Comparison of ENCODE assay signal across 21 mouse cellular contexts in genomic region chr7:45193871-45194785, GRCm38 (mm10). TPM values are rescaled to one million over a fixed set of nuclear protein-coding genes. Genes with fewer than 3 reads are reported as not detected.
A peak's percentile ranks its signal among the peaks of the same experiment; 100 is the strongest.
DNase-seq lines count a peak whose midpoint lies in the region; TF ChIP-seq lines count a peak whose summit lies in the region.
"Had no signal": no experiment of that assay in that cellular context is flagged by ENCODE, and none has a peak within 500 bp of the region (broad histone marks: within the 10 kb centered on the region; RNA-seq: fewer than 3 reads in every experiment).

No protein-coding gene starts in this region.

- peak; percentile 34; the same call in 1 of the 2 replicates for TF ChIP-seq POLR2A in lung, adult 2 months (IDR thresholded peaks at IDR 0.05; ENCODE audit: borderline replicate concordance, extremely low read depth, low read depth, low read length)

- no peak overlapping the region for H3K4me3 ChIP-seq in lung, adult 2 months (replicated peaks; ENCODE audit: extremely low read depth, low read depth, low read length)
- H3K4me3 ChIP-seq in embryonic facial prominence, embryonic 10.5 days, result no peak overlapping the region
- H3K4me3 ChIP-seq: heart, embryonic 13.5 days; kidney, embryonic 15.5 days; liver, embryonic 13.5 days; neural tube, embryonic 13.5 days had no signal

- no peaks in the 10 kb centered on the region for H3K9me3 ChIP-seq in embryonic facial prominence, embryonic 10.5 days
- H3K9me3 ChIP-seq: heart, embryonic 13.5 days; kidney, embryonic 15.5 days; liver, embryonic 13.5 days; neural tube, embryonic 13.5 days had no signal

- H3K27me3 ChIP-seq in embryonic facial prominence, embryonic 10.5 days (replicated peaks; ENCODE audit: low read depth, poor library complexity, severe bottlenecking), result peaks cover 58% of the 10 kb centered on the region

- no peak for TF ChIP-seq CTCF in lung, adult 2 months (IDR thresholded peaks at IDR 0.05; ENCODE audit: insufficient read depth, low read length)

- H3K27ac ChIP-seq in embryonic facial prominence, embryonic 10.5 days (replicated peaks), result 0 out of 2 replicates have a peak overlapping the region, but pooled peaks have one; percentile 7
- H3K27ac ChIP-seq: heart, embryonic 13.5 days; kidney, embryonic 15.5 days; liver, embryonic 13.5 days; neural tube, embryonic 13.5 days had no signal

- no peaks in the 10 kb centered on the region for H3K4me1 ChIP-seq in lung, adult 2 months (ENCODE audit: control insufficient read depth, insufficient read depth, low read length)
- peaks cover 48% of the 10 kb centered on the region for H3K4me1 ChIP-seq in embryonic facial prominence, embryonic 10.5 days
- H3K4me1 ChIP-seq: liver, embryonic 13.5 days had no signal

- no peak for DNase-seq in lung, adult 2 months
- DNase-seq in lung, postnatal 14 days, result no peak
- peak; percentile 65 to 72 for DNase-seq in cerebellum, adult 18-20 months
- DNase-seq in embryonic facial prominence, embryonic 10.5 days (ENCODE audit: low spot score), result no peak
- no peak for DNase-seq in spleen, postnatal 36 days (ENCODE audit: low spot score in 2 of 2)
- DNase-seq in heart, postnatal 25 days (ENCODE audit: low spot score), result no peak
- no peak for DNase-seq in ovary, adult 18-20 months (ENCODE audit: low spot score)
- DNase-seq: heart, adult 11 months; liver, embryonic 13.5 days had no signal

- no peaks in the 10 kb centered on the region for H3K36me3 ChIP-seq in embryonic facial prominence, embryonic 10.5 days (replicated peaks)
- H3K36me3 ChIP-seq: heart, embryonic 13.5 days; kidney, embryonic 15.5 days; liver, embryonic 13.5 days; neural tube, embryonic 13.5 days had no signal

- 74% methylated on average over 17 of the region's 17 CpGs for WGBS in lung, adult 2 months
- WGBS in embryonic facial prominence, embryonic 10.5 days, result 72% methylated on average over 17 of the region's 17 CpGs

- intact Hi-C loops in heart, postnatal 25 days (cut with DNase I), result no loop called here

RNA-seq across cellular contexts. Expression of gene Ccdc155, which starts 10.6 kb away (rescaled TPM):
- polyA plus RNA-seq in lung, adult 2 months (2012; rRNA removed), result 3.3 and 4.1 TPM in 2 replicates
- polyA plus RNA-seq in embryonic facial prominence, embryonic 10.5 days (2016; fragmentation: Nextera tagmentation; extraction: Ambion mirVana), result 0.62 and 0.67 TPM in 2 replicates
- not detected for total RNA-seq in heart, postnatal 25 days (2021)
- total RNA-seq: gastrocnemius, adult 18-20 months; monocyte, adult 5-6 weeks had no signal

RNA-seq across cellular contexts. Expression of gene Pth2, which starts 13.3 kb away (rescaled TPM):
- polyA plus RNA-seq in lung, adult 2 months (2012; rRNA removed), result not detected in 2 replicates
- polyA plus RNA-seq in embryonic facial prominence, embryonic 10.5 days (2016; fragmentation: Nextera tagmentation; extraction: Ambion mirVana), result not detected in 2 replicates
- not detected for total RNA-seq in heart, postnatal 25 days (2021)
- total RNA-seq: gastrocnemius, adult 18-20 months; hematopoietic stem cell, adult 5-6 weeks; left cerebral cortex, postnatal 4 days; monocyte, adult 5-6 weeks had no signal
- polyA plus RNA-seq: embryonic facial prominence, embryonic 11.5 days; heart, embryonic 13.5 days; intestine, embryonic 14.5 days; kidney, embryonic 15.5 days; liver, embryonic 13.5 days; lung, embryonic 16.5 days; neural tube, embryonic 13.5 days had no signal

RNA-seq across cellular contexts. Expression of gene Gfy, which starts 14.8 kb away (rescaled TPM):
- 0.44 and 0.53 TPM in 2 replicates for polyA plus RNA-seq in lung, adult 2 months (2012; rRNA removed)
- 0.10 and 0.29 TPM in 2 replicates for polyA plus RNA-seq in embryonic facial prominence, embryonic 10.5 days (2016; fragmentation: Nextera tagmentation; extraction: Ambion mirVana)
- not detected for total RNA-seq in heart, postnatal 25 days (2021)
- total RNA-seq: ES-E14; gastrocnemius, adult 18-20 months; hematopoietic stem cell, adult 5-6 weeks; monocyte, adult 5-6 weeks had no signal
- polyA plus RNA-seq: forebrain, embryonic 16.5 days; heart, embryonic 13.5 days; intestine, embryonic 14.5 days; kidney, embryonic 15.5 days; liver, embryonic 13.5 days; lung, embryonic 16.5 days; neural tube, embryonic 13.5 days had no signal

RNA-seq across cellular contexts. Expression of gene Dkkl1, which starts 17.8 kb away (rescaled TPM):
- 1.4 and 5.2 TPM in 2 replicates for polyA plus RNA-seq in lung, adult 2 months (2012; rRNA removed)
- 1.2 and 2.0 TPM in 2 replicates for polyA plus RNA-seq in embryonic facial prominence, embryonic 10.5 days (2016; fragmentation: Nextera tagmentation; extraction: Ambion mirVana)
- not detected for total RNA-seq in heart, postnatal 25 days (2021)
- total RNA-seq: gastrocnemius, adult 18-20 months had no signal

RNA-seq across cellular contexts. Expression of gene Tead2, which starts 21.4 kb away (rescaled TPM):
- polyA plus RNA-seq in lung, adult 2 months (2012; rRNA removed), result 37.6 and 44.1 TPM in 2 replicates
- 394 and 421 TPM in 2 replicates for polyA plus RNA-seq in embryonic facial prominence, embryonic 10.5 days (2016; fragmentation: Nextera tagmentation; extraction: Ambion mirVana)
- total RNA-seq in heart, postnatal 25 days (2021), result 10 to 100 TPM in 1 of 2 experiments, 1 to 10 TPM in 1; 7.0 to 12.0 TPM

Comparison
In these comparisons a context has a peak if more than half of its experiments do, and no peak if none do; other contexts are left out.
1. DNase-seq: peak in cerebellum, adult 18-20 months (2 of 2); none in lung, adult 2 months (single experiment), lung, postnatal 14 days (single experiment), embryonic facial prominence, embryonic 10.5 days (single experiment), spleen, postnatal 36 days (0 of 2), heart, postnatal 25 days (single experiment) and ovary, adult 18-20 months (single experiment).